Mouse (Mus musculus) MEL (cell line): ENCODE measurements around the gene Tmbim1. TPM values are rescaled to one million over a fixed set of nuclear protein-coding genes. Genes with fewer than 3 reads are reported as not detected.

ENCODE experiments used
- CTCF ChIP-seq, 3 experiments: IDR thresholded peaks in 2 of 3; conservative IDR thresholded peaks in 1 of 3; 2 replicates each; pipeline ENCODE4 v1.5.1; 2011 to 2012; ENCODE audit warnings: low read length in 3 of 3, low read depth in 2 of 3, mild to moderate bottlenecking in 2 of 3, improper control_type of control experiment in 1 of 3, inconsistent platforms in 1 of 3, mixed read lengths in 1 of 3, moderate library complexity in 1 of 3; ENCODE audit not compliant: control insufficient read depth in 1 of 3, insufficient read depth in 1 of 3, poor library complexity in 1 of 3, severe bottlenecking in 1 of 3
- ELF1 ChIP-seq: IDR thresholded peaks from 2 replicates; pipeline ENCODE4 v1.6.1; 2014; ENCODE audit warnings: low read depth, mild to moderate bottlenecking, inconsistent platforms, low read length, improper control_type of control experiment, moderate library complexity
- ETS1 ChIP-seq: IDR thresholded peaks from 2 replicates; pipeline ENCODE4 v1.6.1; 2012; ENCODE audit warnings: low read depth, mild to moderate bottlenecking, inconsistent platforms, low read length, improper control_type of control experiment, moderate library complexity
- HCFC1 ChIP-seq: IDR thresholded peaks from 2 replicates; pipeline ENCODE4 v1.6.1; 2012; ENCODE audit warnings: low read depth, mild to moderate bottlenecking, inconsistent platforms, low read length, improper control_type of control experiment, moderate library complexity
- KAT2A ChIP-seq: conservative IDR thresholded peaks from 2 replicates; pipeline ENCODE4 v1.6.1; 2012; ENCODE audit warnings: low read depth, low read length, improper control_type of control experiment, inconsistent platforms
- MAX ChIP-seq: IDR thresholded peaks from 2 replicates; pipeline ENCODE4 v1.6.1; 2011; ENCODE audit warnings: low read length, improper control_type of control experiment
- MAZ ChIP-seq: IDR thresholded peaks from 2 replicates; pipeline ENCODE4 v1.6.1; 2012; ENCODE audit warnings: low read depth, mild to moderate bottlenecking, inconsistent platforms, low read length, improper control_type of control experiment
- NELFE ChIP-seq: IDR thresholded peaks from 2 replicates; pipeline ENCODE4 v1.6.1; 2011; ENCODE audit warnings: low read depth, low read length, improper control_type of control experiment
- POLR2AphosphoS2 ChIP-seq: IDR thresholded peaks from 2 replicates; pipeline ENCODE4 v1.6.1; 2011; ENCODE audit warnings: low read length, improper control_type of control experiment
- RCOR1 ChIP-seq: IDR thresholded peaks from 2 replicates; pipeline ENCODE4 v1.6.1; 2012; ENCODE audit warnings: low read depth, mild to moderate bottlenecking, inconsistent platforms, low read length, improper control_type of control experiment
- SMC3 ChIP-seq: IDR thresholded peaks from 2 replicates; pipeline ENCODE4 v1.6.1; 2011; ENCODE audit warnings: low read depth, low read length, improper control_type of control experiment
- TBP ChIP-seq: IDR thresholded peaks from 2 replicates; pipeline ENCODE4 v1.8.0; 2011; ENCODE audit warnings: low read depth, low read length, improper control_type of control experiment
- USF2 ChIP-seq, 2 experiments: IDR thresholded peaks; 2 replicates each; pipeline ENCODE4 v1.6.1; 2011 to 2012; ENCODE audit warnings: improper control_type of control experiment in 2 of 2, low read length in 2 of 2, borderline replicate concordance in 1 of 2, inconsistent platforms in 1 of 2, low read depth in 1 of 2, mild to moderate bottlenecking in 1 of 2; ENCODE audit not compliant: insufficient read depth in 1 of 2
- ZC3H11A ChIP-seq: IDR thresholded peaks from 2 replicates; pipeline ENCODE4 v1.6.1; 2012; ENCODE audit warnings: low read depth, mild to moderate bottlenecking, inconsistent platforms, low read length, improper control_type of control experiment
- ZKSCAN1 ChIP-seq: IDR thresholded peaks from 2 replicates; pipeline ENCODE4 v1.6.1; 2012; ENCODE audit warnings: low read depth, mild to moderate bottlenecking, inconsistent platforms, low read length, improper control_type of control experiment, moderate library complexity
- ZMIZ1 ChIP-seq: IDR thresholded peaks from 2 replicates; pipeline ENCODE4 v1.6.1; 2012; ENCODE audit warnings: low read depth, mild to moderate bottlenecking, inconsistent platforms, low read length, improper control_type of control experiment, moderate library complexity
- polyA plus RNA-seq, 2 experiments: library from polyadenylated mRNA; stranded (reverse) in 1 of 2; unstranded in 1 of 2; fragments of >175 nt in 1 of 2; fragments of >200 nt in 1 of 2; gene quantifications; 2 replicates each; pipeline versions ENCODE4 v1.2.1 to v1.2.4; 2012; ENCODE audit warnings: low replicate concordance in 2 of 2, low read depth in 1 of 2; ENCODE audit not compliant: insufficient read length in 2 of 2, insufficient read depth in 1 of 2, missing spikeins in 1 of 2
- total RNA-seq: library from RNA; depleted of rRNA; stranded (reverse); fragments of 300-350 nt; gene quantifications from 2 replicates; pipeline ENCODE4 v1.2.3, GENCODE M21; 2012; rRNA removed

Gene Tmbim1
- total and polyA plus RNA-seq, 3 experiments, result 13.0 to 20.8 TPM; not detected in 1

DNA sequence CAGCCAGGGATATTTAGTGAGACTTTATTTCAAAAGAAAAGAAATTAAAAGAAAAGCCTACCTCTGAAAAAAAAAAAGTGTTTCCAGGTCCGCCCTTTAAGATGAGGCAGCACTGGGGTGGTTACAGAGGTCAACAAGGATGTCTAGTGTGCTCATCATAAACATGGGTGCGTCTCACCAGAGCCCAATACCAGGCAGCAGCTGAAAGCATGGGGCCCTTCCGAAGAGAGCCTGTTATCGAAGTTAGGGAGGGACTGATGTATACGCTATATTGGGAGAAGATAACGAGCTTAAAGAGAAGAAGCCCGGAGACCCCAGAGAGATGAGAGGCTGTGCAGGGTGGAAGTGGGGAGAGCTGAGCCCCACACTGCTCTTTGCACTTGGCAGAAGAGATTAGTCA is 66.3 kb downstream of the Tmbim1 start (continued):
- TF ChIP-seq RCOR1, result peak; percentile 38; the same call in 1 of the 2 replicates
- no peak for TF ChIP-seq SMC3
- no peak for TF ChIP-seq ELF1
- no peak for TF ChIP-seq KAT2A
- 0 out of 2 replicates have a peak, but pooled peaks have one; percentile 33 for TF ChIP-seq TBP
- no peak for TF ChIP-seq NELFE
- no peak for TF ChIP-seq POLR2AphosphoS2
- no peak for TF ChIP-seq ZKSCAN1
- no peak for TF ChIP-seq MAX
- TF ChIP-seq ETS1, result peak; percentile 81
- TF ChIP-seq ZMIZ1, result peak; percentile 55; the same call in 1 of the 2 replicates
- peak; percentile 60; the same call in 1 of the 2 replicates for TF ChIP-seq MAZ
- no peak for TF ChIP-seq CTCF (IDR thresholded peaks at IDR 0.05 in 2 of 3, conservative IDR thresholded peaks at IDR 0.05 in 1 of 3; ENCODE audit: control insufficient read depth in 1 of 3, insufficient read depth in 1 of 3, low read depth in 2 of 3, low read length in 3 of 3, poor library complexity in 1 of 3, severe bottlenecking in 1 of 3)
- TF ChIP-seq HCFC1, result peak; percentile 34; the same call in 1 of the 2 replicates
- no peak for TF ChIP-seq USF2 (IDR thresholded peaks at IDR 0.05; ENCODE audit: borderline replicate concordance in 1 of 2, insufficient read depth in 1 of 2, low read depth in 1 of 2, low read length in 2 of 2)
- no peak for TF ChIP-seq ZC3H11A

Other genes with a start within 250 kb of the Tmbim1 start
- not detected in 2 replicates for gene Tns1, start 181.2 kb downstream of the Tmbim1 start, total RNA-seq
- under 1 TPM in 1 of 2 experiments, not detected in 1; 0.11 TPM for gene Tns1, start 181.2 kb downstream of the Tmbim1 start, polyA plus RNA-seq
- 0.04 TPM in 1 of 2 replicates, not detected in the other for gene Rufy4, start 180.1 kb downstream of the Tmbim1 start, total RNA-seq
- gene Rufy4, start 180.1 kb downstream of the Tmbim1 start, polyA plus RNA-seq, result under 1 TPM in 1 of 2 experiments, not detected in 1; 0.10 TPM
- 0.92 and 1.7 TPM in 2 replicates for gene Cxcr2, start 151.6 kb downstream of the Tmbim1 start, total RNA-seq
- gene Cxcr2, start 151.6 kb downstream of the Tmbim1 start, polyA plus RNA-seq, result under 1 TPM in 1 of 2 experiments, not detected in 1; 0.11 TPM
- not detected in 2 replicates for gene Cxcr1, start 111.0 kb downstream of the Tmbim1 start, total RNA-seq
- not detected for gene Cxcr1, start 111.0 kb downstream of the Tmbim1 start, polyA plus RNA-seq
- 141 and 166 TPM in 2 replicates for gene Arpc2, start 69.5 kb downstream of the Tmbim1 start, total RNA-seq
- 100 to 1,000 TPM; 108 to 423 TPM for gene Arpc2, start 69.5 kb downstream of the Tmbim1 start, polyA plus RNA-seq
- 0.16 TPM in 1 of 2 replicates, not detected in the other for gene Gpbar1, start 27.1 kb downstream of the Tmbim1 start, total RNA-seq
- gene Gpbar1, start 27.1 kb downstream of the Tmbim1 start, polyA plus RNA-seq, result not detected
- 107 and 108 TPM in 2 replicates for gene Aamp, start 20.9 kb downstream of the Tmbim1 start, total RNA-seq
- gene Aamp, start 20.9 kb downstream of the Tmbim1 start, polyA plus RNA-seq, result 100 to 1,000 TPM in 1 of 2 experiments, not detected in 1; 169 TPM
- gene Pnkd, start 20.7 kb downstream of the Tmbim1 start, total RNA-seq, result 48.2 and 52.5 TPM in 2 replicates
- gene Pnkd, start 20.7 kb downstream of the Tmbim1 start, polyA plus RNA-seq, result 10 to 100 TPM in 1 of 2 experiments, not detected in 1; 64.2 TPM
- 0.08 TPM in 1 of 2 replicates, not detected in the other for gene Catip, start 56.5 kb upstream of the Tmbim1 start, total RNA-seq
- gene Catip, start 56.5 kb upstream of the Tmbim1 start, polyA plus RNA-seq, result under 1 TPM in 1 of 2 experiments, not detected in 1; 0.08 TPM
- gene Slc11a1, start 69.6 kb upstream of the Tmbim1 start, total RNA-seq, result 0.26 TPM in 1 of 2 replicates, not detected in the other
- under 1 TPM in 1 of 2 experiments, not detected in 1; 0.11 TPM for gene Slc11a1, start 69.6 kb upstream of the Tmbim1 start, polyA plus RNA-seq
- gene Ctdsp1, start 85.9 kb upstream of the Tmbim1 start, total RNA-seq, result 18.0 TPM in 2 replicates
- gene Ctdsp1, start 85.9 kb upstream of the Tmbim1 start, polyA plus RNA-seq, result 10 to 100 TPM in 1 of 2 experiments, not detected in 1; 69.8 TPM
- gene Vil1, start 103.8 kb upstream of the Tmbim1 start, total RNA-seq, result 0.03 and 0.04 TPM in 2 replicates
- gene Vil1, start 103.8 kb upstream of the Tmbim1 start, polyA plus RNA-seq, result under 1 TPM in 1 of 2 experiments, not detected in 1; 0.04 TPM
- gene Cnot9, start 200.4 kb upstream of the Tmbim1 start, total RNA-seq, result 62.7 and 65.1 TPM in 2 replicates
- 10 to 100 TPM in 1 of 2 experiments, not detected in 1; 85.0 TPM for gene Cnot9, start 200.4 kb upstream of the Tmbim1 start, polyA plus RNA-seq
- gene Plcd4, start 237.3 kb upstream of the Tmbim1 start, total RNA-seq, result 0.13 and 0.15 TPM in 2 replicates
- under 1 TPM in 1 of 2 experiments, not detected in 1; 0.77 TPM for gene Plcd4, start 237.3 kb upstream of the Tmbim1 start, polyA plus RNA-seq
- 24.0 and 27.7 TPM in 2 replicates for gene Usp37, start 238.7 kb upstream of the Tmbim1 start, total RNA-seq
- gene Usp37, start 238.7 kb upstream of the Tmbim1 start, polyA plus RNA-seq, result 10 to 100 TPM; 17.8 to 77.6 TPM